Mouse (Mus musculus) bone marrow macrophage, adult 2 months (primary cell): ENCODE measurements around the gene Slc3a1.

Source experiments
- CTCF ChIP-seq: IDR thresholded peaks from 2 replicates; pipeline ENCODE4 v1.5.1; 2012; ENCODE audit warnings: low read depth, mild to moderate bottlenecking, low read length, moderate library complexity
- POLR2A ChIP-seq: IDR thresholded peaks from 2 replicates; pipeline ENCODE4 v1.6.1; 2012; ENCODE audit warnings: mild to moderate bottlenecking, low read depth, low read length, borderline replicate concordance

GRCm38 (mm10) chr17:85027247-85027646 is 929 bp upstream of the Slc3a1 start:
- no peak for TF ChIP-seq POLR2A
- no peak for TF ChIP-seq CTCF
